Mouse (Mus musculus) hindbrain, embryonic 14.5 days (tissue): ENCODE results near the gene Galnt18. TPM values are rescaled to one million over a fixed set of nuclear protein-coding genes. Genes with fewer than 3 reads are reported as not detected.

Experiments used
- ATAC-seq: fragments of 200-750 bp; cut with Nextera tagmentation; 2 replicates; pipeline ENCODE4 v1.8.0; 2017; ENCODE audit warnings: moderate number of reproducible peaks, mild to moderate bottlenecking, moderate TSS enrichment, moderate library complexity; ENCODE audit not compliant: low FRiP score
- DNase-seq: peaks from one replicate; pipeline ENCODE4 v3.0.0-alpha.2; 2015; ENCODE audit warnings: low spot score
- H3K27ac ChIP-seq: fragments of 300-500 bp; sonication (generic); 2 replicates; pipeline ENCODE4 v1.5.1; 2014; ENCODE audit warnings: mild to moderate bottlenecking, moderate library complexity
- H3K27me3 ChIP-seq: fragments of 300-500 bp; sonication (generic); 2 replicates; pipeline ENCODE4 v1.6.1; 2014; ENCODE audit warnings: mild to moderate bottlenecking, low read length, mixed read lengths; ENCODE audit not compliant: control insufficient read depth, insufficient read depth
- H3K36me3 ChIP-seq: fragments of 300-500 bp; sonication (generic); replicated peaks from 2 replicates; pipeline ENCODE4 v1.6.1; 2014; ENCODE audit not compliant: control insufficient read depth, insufficient read depth
- H3K4me1 ChIP-seq: fragments of 300-500 bp; sonication (generic); replicated peaks from 2 replicates; pipeline ENCODE4 v1.6.1; 2014; ENCODE audit warnings: antibody characterized with exemption, low read length, mixed read lengths; ENCODE audit not compliant: control insufficient read depth, insufficient read depth
- H3K4me2 ChIP-seq: fragments of 300-500 bp; sonication (generic); replicated peaks from 2 replicates; pipeline ENCODE4 v1.6.1; 2014; ENCODE audit warnings: mild to moderate bottlenecking, moderate library complexity
- H3K4me3 ChIP-seq: fragments of 300-500 bp; sonication (generic); replicated peaks from 2 replicates; pipeline ENCODE4 v1.5.1; 2014; ENCODE audit warnings: mild to moderate bottlenecking, low read length
- H3K9ac ChIP-seq: fragments of 300-500 bp; sonication (generic); 2 replicates; pipeline ENCODE4 v1.6.1; 2014
- H3K9me3 ChIP-seq: fragments of 300-500 bp; sonication (generic); 2 replicates; pipeline ENCODE4 v1.6.1; 2016; ENCODE audit warnings: low read length; ENCODE audit not compliant: control insufficient read depth
- WGBS: fragments of 180-500 bp; shearing (Covaris S2); extraction: QIAGEN DNeasy Blood & Tissue Kit; methylation state at CpG from one replicate; pipeline ENCODE4 v1.1.7; 2014; 5-methylcytosine and 5-hydroxymethylcytosine counted together
- polyA plus RNA-seq: library from polyadenylated mRNA; unstranded; fragments of >200 nt; fragmentation: Nextera tagmentation; extraction: Ambion mirVana; gene quantifications from 2 replicates; pipeline ENCODE4 v1.2.1, GENCODE M21; 2014

The Galnt18 gene
- polyA plus RNA-seq, 1 experiment from 2014 or later: 10.9 TPM

GRCm38 (mm10) chr7:111778789-111779503 lies 831 bp downstream of the Galnt18 start:
- no peak for DNase-seq
- Histone ChIP-seq H3K9me3 (no peaks in the 10 kb centered on the region), H3K4me3 (peak overlapping the region; percentile 50), H3K27ac (no peak overlapping the region), H3K4me2 (peak overlapping the region; percentile 98), H3K27me3 (peaks cover 5% of the 10 kb centered on the region), H3K36me3 (no peaks in the 10 kb centered on the region), H3K9ac (peak overlapping the region; percentile 59), H3K4me1 (peaks cover 15% of the 10 kb centered on the region)
- no peak for ATAC-seq
- 15% methylated on average over 27 of the region's 27 CpGs for WGBS

GRCm38 (mm10) chr7:111778212-111778611 lies 1.6 kb downstream of the Galnt18 start:
- WGBS: 80% methylated on average over 7 of the region's 7 CpGs
- Histone ChIP-seq H3K9me3 (no peaks in the 10 kb centered on the region), H3K4me1 (peaks cover 15% of the 10 kb centered on the region), H3K9ac (peak overlapping the region; percentile 59), H3K27ac (no peak overlapping the region), H3K36me3 (no peaks in the 10 kb centered on the region), H3K4me2 (peak overlapping the region; percentile 98), H3K27me3 (peaks cover 5% of the 10 kb centered on the region), H3K4me3 (peak overlapping the region; percentile 50)
- no peak for ATAC-seq
- no peak for DNase-seq

GRCm38 (mm10) chr7:111777186-111777585 lies 2.6 kb downstream of the Galnt18 start:
- Histone ChIP-seq H3K36me3 (no peaks in the 10 kb centered on the region), H3K27ac (no peak overlapping the region), H3K9ac (no peak overlapping the region), H3K4me3 (no peak overlapping the region), H3K4me1 (peaks cover 15% of the 10 kb centered on the region), H3K27me3 (peaks cover 5% of the 10 kb centered on the region), H3K9me3 (no peaks in the 10 kb centered on the region), H3K4me2 (peak overlapping the region; percentile 98)
- no peak for ATAC-seq
- 89% methylated on average over 2 of the region's 2 CpGs for WGBS
- DNase-seq: no peak

GRCm38 (mm10) chr7:111776160-111776559 lies 3.6 kb downstream of the Galnt18 start:
- Histone ChIP-seq H3K36me3 (no peaks in the 10 kb centered on the region), H3K4me2 (peak overlapping the region; percentile 98; the same call in 1 of the 2 replicates), H3K27me3 (no peaks in the 10 kb centered on the region; the same call in none of the 2 replicates), H3K9ac (no peak overlapping the region), H3K4me1 (peaks cover 15% of the 10 kb centered on the region), H3K9me3 (no peaks in the 10 kb centered on the region), H3K4me3 (no peak overlapping the region), H3K27ac (no peak overlapping the region)
- DNase-seq (no peak), ATAC-seq (no peak)
- 63% methylated on average over 7 of the region's 7 CpGs for WGBS

GRCm38 (mm10) chr7:111772398-111772797 lies 7.4 kb downstream of the Galnt18 start:
- Histone ChIP-seq H3K27me3 (no peaks in the 10 kb centered on the region), H3K27ac (no peak overlapping the region), H3K4me1 (no peaks in the 10 kb centered on the region), H3K4me2 (no peak overlapping the region), H3K4me3 (no peak overlapping the region), H3K9me3 (no peaks in the 10 kb centered on the region), H3K9ac (no peak overlapping the region), H3K36me3 (no peaks in the 10 kb centered on the region)
- DNase-seq (no peak), ATAC-seq (no peak)
- 74% methylated on average over 2 of the region's 2 CpGs for WGBS

- Histone ChIP-seq H3K36me3 (no peaks in the 10 kb centered on the region), H3K9me3 (no peaks in the 10 kb centered on the region), H3K9ac (no peak overlapping the region), H3K4me1 (no peaks in the 10 kb centered on the region), H3K4me2 (no peak overlapping the region), H3K27me3 (no peaks in the 10 kb centered on the region), H3K4me3 (no peak overlapping the region), H3K27ac (no peak overlapping the region)
- DNase-seq: no peak
- ATAC-seq: no peak
- WGBS: 78% methylated on average over 8 of the region's 8 CpGs
Measured at GRCm38 (mm10) chr7:111771251-111771801, 8.5 kb downstream of the Galnt18 start.

GRCm38 (mm10) chr7:111770585-111770984 lies 9.2 kb downstream of the Galnt18 start:
- H3K27ac ChIP-seq: no peak overlapping the region
- no peak overlapping the region for H3K4me3 ChIP-seq
- no peaks in the 10 kb centered on the region for H3K4me1 ChIP-seq
- H3K9ac ChIP-seq: no peak overlapping the region
- DNase-seq: no peak
- H3K4me2 ChIP-seq: no peak overlapping the region
- H3K36me3 ChIP-seq: no peaks in the 10 kb centered on the region
- 80% methylated on average over 3 of the region's 3 CpGs for WGBS
- ATAC-seq: no peak
- H3K27me3 ChIP-seq: no peaks in the 10 kb centered on the region
- H3K9me3 ChIP-seq: no peaks in the 10 kb centered on the region

GRCm38 (mm10) chr7:111766145-111766767 lies 13.5 kb downstream of the Galnt18 start:
- no peak overlapping the region for H3K27ac ChIP-seq
- DNase-seq (no peak), ATAC-seq (no peak)
- no peak overlapping the region for H3K9ac ChIP-seq
- H3K9me3 ChIP-seq: no peaks in the 10 kb centered on the region
- no peak overlapping the region for H3K4me3 ChIP-seq
- 69% methylated on average over 9 of the region's 9 CpGs for WGBS
- no peaks in the 10 kb centered on the region for H3K27me3 ChIP-seq
- no peaks in the 10 kb centered on the region for H3K36me3 ChIP-seq
- H3K4me2 ChIP-seq: no peak overlapping the region
- peaks cover 5% of the 10 kb centered on the region; the same call in 1 of the 2 replicates for H3K4me1 ChIP-seq

- Histone ChIP-seq H3K4me2 (no peak overlapping the region), H3K9ac (no peak overlapping the region), H3K9me3 (no peaks in the 10 kb centered on the region), H3K4me3 (no peak overlapping the region), H3K4me1 (peaks cover 9% of the 10 kb centered on the region; the same call in 1 of the 2 replicates), H3K36me3 (no peaks in the 10 kb centered on the region), H3K27ac (no peak overlapping the region), H3K27me3 (no peaks in the 10 kb centered on the region)
- 31% methylated on average over 6 of the region's 6 CpGs for WGBS
- no peak for ATAC-seq
- no peak for DNase-seq
Measured at GRCm38 (mm10) chr7:111762754-111763153, 17.0 kb downstream of the Galnt18 start.
